Mouse (Mus musculus): ENCODE measurements around the gene Wipf3.

The Wipf3 gene

GRCm38 (mm10) chr6:54432191-54432590 lies 2.8 kb downstream of the Wipf3 start:
- DNase-seq (ENCODE audit: inconsistent ontology term), result no peak

GRCm38 (mm10) chr6:54432806-54433545 lies 3.6 kb downstream of the Wipf3 start:
- no peak for DNase-seq (ENCODE audit: inconsistent ontology term)

DNA sequence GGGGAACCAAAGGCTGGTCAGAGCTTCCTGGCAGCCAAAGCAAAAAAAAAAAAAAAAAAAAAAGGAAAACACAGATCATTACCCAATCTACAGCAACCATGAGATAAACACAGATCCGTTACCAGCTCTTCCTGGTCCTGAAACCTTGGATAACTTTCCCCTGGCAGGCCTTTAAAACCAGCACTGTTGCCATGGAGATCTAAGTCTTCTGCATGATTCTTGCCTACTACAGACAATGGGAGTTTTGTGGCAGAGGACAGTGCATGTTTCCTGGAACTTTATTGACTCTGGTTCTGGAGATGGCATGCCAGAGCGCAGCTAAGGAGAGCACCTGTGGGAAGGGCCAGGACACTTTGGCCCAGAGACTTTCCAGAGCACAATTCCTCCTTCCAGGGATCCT lies 4.8 kb downstream of the Wipf3 start:
- no peak for DNase-seq (ENCODE audit: inconsistent ontology term)

DNA sequence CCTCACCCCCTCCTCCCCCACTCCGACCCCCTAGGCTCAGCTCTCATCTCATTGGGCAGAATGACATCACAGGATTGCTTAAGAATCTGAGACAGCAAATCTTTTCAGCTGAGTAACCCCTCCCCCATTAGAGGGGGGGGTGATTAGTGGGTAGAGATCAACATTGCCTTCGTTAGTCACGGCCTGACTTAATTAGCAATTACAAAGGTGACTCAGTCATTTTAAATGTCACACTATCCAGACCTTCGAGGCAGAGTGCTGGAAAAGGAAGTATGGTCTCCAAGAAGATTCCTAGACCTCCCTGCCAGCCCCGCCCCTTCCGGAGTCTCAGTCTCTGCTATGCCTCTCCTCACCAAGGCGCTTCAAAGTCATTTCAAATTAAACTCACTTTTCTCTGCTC lies 6.3 kb downstream of the Wipf3 start:
- DNase-seq (ENCODE audit: inconsistent ontology term), result peak; percentile 50

GRCm38 (mm10) chr6:54436286-54436685 lies 6.9 kb downstream of the Wipf3 start:
- DNase-seq (ENCODE audit: inconsistent ontology term), result no peak

GRCm38 (mm10) chr6:54438510-54438909 lies 9.1 kb downstream of the Wipf3 start:
- DNase-seq (ENCODE audit: inconsistent ontology term), result no peak

DNA sequence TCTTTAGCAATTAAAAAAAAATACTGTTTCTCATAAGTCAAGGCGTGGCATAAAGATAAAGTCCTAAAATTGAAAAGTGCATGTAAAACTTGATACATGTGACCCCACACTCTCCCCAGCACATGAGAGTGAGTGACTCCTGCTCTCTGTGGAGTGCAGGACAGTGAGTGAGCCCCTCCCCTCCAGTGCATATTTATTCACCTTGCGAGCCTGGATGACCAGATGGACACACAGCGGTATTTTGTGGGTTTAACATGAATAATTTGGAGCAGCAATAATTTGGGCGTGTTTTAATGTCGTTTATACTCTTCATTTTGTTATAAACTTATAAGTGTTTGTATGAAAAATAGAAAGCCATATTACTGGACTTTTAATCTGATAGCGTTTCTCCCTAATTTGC lies 11.3 kb downstream of the Wipf3 start:
- no peak for DNase-seq (ENCODE audit: inconsistent ontology term)

GRCm38 (mm10) chr6:54443657-54444056 lies 14.3 kb downstream of the Wipf3 start:
- no peak for DNase-seq (ENCODE audit: inconsistent ontology term)

GRCm38 (mm10) chr6:54444086-54444485 lies 14.7 kb downstream of the Wipf3 start:
- DNase-seq (ENCODE audit: inconsistent ontology term), result no peak

DNA sequence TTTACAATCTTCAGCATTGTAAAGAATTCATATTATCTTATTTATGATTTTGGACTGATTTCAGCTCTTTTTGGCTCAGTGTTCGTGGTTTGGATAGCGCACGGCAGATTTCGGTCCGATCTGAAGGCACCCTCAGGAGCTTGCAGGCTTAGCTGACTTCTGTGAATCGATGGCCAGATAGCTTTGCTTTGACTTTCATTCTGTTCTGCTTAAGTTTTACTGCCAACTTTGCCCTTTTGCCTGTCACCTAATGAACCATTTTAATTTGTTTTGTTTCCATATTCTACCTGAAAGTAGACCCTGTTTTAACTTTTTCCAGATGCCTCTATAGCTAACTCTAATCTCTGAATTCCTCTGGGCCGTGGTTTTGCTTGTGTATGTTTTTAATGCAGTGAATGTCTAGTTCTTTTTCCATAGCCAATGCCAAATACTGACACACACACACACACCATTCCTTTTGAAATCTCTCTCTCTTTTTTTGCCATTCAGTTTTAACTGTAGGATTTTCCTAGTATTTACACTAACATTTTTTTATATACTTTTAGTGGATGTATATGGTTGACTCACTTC lies 15.9 kb downstream of the Wipf3 start:
- DNase-seq (ENCODE audit: inconsistent ontology term), result no peak

DNA sequence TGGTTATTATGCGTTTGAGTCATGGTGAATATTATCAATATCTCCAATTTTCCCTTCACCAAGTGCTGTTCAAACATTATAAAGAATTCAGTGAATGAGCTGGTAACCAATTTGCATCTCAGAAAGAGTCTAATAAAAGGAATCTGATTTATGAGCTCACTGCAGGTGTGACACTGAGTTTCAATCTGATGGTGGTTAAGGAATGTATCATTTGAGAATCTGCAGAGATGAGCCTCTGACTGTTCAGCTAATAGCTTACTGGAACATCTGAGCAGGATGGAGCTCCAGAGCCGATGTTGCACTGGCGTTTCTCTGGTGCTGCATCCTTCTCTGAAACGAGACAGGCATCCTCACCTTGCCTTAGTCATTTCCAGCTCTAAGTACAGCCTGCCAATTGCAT lies 17.9 kb downstream of the Wipf3 start:
- no peak for DNase-seq (ENCODE audit: inconsistent ontology term)

DNA sequence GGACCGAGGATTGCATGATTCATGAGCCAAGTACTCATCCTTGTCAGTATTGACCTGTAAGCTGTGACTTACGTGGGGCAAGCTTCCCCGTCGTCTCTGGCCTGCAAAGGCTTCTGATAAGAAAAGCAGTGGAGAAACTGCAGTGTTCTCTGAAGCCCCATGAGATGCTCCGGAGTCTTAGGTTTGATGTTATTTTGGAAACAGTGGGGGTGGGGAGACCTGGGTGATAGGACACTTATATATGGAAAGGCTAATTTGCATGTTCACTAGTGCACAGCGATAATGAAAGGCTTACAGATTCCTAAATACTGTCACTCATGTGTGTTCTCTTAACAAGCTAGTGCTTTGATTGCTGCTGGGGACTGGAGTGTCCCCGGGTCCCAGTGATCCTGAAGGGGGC lies 30.3 kb downstream of the Wipf3 start:
- DNase-seq (ENCODE audit: inconsistent ontology term), result no peak

GRCm38 (mm10) chr6:54460172-54460914 lies 30.9 kb downstream of the Wipf3 start:
- no peak for DNase-seq (ENCODE audit: inconsistent ontology term)

DNA sequence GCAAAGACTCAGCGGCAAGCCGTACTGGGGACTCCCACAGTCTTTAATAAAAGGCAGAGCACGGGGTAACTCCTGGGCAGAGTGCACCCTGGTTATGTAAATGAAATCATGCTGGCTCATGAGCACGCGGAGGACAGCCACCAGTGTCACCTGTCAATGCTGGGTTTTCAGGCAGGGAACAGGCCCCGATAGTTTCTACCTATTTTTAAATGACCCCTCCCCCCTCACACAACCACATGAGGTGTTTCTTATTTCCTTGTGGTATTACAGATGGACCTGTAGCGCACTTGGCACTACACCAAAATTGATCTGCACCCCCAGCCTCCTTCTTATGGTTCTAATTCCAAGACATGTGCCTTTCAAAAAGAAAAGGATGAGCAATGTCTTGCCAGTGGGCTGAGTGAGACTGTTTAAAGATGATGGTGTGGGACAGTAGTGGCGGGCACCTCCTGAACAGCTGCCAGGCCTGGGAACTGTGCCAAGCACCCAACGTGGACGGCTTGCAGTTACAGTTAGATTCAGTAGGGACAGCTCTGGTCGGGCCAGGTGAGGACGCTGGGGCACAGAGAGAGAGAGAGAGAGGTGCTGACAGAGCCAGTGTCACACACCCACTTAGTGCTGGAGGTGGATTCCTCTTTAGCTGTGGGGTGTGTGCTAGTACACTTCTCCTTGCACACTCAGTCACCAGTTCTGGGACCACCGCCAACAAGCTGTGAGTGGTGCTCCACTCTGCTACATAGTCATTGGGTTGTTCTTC lies 31.7 kb downstream of the Wipf3 start:
- no peak for DNase-seq (ENCODE audit: inconsistent ontology term)

DNA sequence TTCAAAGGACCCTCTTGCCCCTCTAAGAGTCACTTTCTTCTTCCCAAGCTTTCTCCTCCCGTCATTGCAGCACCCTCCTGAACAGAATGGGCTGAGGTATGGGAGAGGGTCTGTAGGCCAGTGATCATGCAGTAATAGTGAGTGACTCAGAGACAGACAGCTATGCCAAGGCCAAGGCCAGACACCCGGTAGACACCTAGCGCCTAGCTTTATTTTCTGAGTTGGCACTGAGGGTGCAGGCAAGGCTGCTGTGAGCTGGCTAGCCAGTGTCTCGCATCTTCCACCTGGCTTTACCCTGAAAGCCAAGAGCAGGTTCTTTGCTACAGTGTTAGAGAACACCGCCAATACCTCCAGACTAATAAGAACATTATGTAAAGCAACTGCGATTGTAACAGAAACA lies 33.4 kb downstream of the Wipf3 start:
- no peak for DNase-seq (ENCODE audit: inconsistent ontology term)

DNA sequence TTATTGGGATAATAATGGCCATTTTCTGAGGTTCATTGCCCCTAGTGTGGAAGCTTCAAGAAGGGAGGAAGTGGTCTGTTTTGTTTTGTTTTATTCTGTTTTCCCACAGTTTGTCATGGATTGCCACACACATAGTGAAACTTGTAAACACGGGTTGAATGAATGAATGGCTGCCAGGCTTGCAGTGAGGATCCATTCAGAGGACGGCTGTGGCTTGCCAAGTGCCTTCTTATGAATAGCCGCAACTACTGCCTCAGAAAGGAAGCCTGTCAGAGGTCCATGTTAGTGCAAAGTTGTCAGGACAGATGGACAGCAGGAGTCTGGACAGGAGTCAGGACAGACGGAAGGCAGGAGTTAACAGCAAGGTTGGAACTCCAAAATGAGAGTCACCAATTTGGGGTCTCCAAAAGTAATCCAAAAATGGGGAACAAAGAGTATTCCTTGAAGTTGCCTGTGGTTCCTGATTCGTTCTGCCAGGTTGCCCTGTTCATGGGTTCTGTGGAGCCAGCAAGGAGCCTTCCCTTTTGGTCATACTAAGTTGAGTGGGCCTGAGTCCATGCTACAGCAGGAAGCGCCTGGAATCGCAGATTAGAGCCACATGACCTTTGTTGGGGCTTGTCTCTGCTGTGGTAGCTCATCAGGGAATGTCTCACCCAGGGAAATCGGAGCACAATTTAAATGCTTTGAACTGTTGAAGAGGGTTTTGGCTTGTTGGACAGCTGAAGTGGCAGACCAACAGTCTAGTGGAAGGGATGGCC lies 34.5 kb downstream of the Wipf3 start:
- DNase-seq (ENCODE audit: inconsistent ontology term), result peak; percentile 72

GRCm38 (mm10) chr6:54464926-54465325 lies 35.5 kb downstream of the Wipf3 start:
- no peak for DNase-seq (ENCODE audit: inconsistent ontology term)

DNA sequence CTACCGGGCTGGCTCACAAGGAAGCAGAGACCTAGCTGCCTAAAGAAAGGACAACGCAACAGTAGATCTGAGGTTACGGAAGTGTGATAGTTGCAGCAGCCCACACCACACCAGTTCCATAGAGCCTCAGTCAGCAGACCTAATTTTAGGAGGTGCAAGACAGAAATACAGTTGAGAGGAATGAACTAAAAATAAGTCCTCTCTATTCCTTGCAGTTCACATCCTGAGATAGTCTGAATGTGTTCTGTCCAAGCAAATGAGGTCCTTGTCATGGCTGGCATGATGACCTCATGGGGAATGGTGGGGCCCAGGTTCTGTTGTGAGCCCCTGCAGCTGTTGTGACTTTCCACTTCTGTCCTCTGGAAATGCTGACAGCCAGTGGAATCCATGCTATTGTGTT lies 38.0 kb downstream of the Wipf3 start:
- DNase-seq (ENCODE audit: inconsistent ontology term), result no peak

- DNase-seq (ENCODE audit: inconsistent ontology term), result no peak
Measured at GRCm38 (mm10) chr6:54471866-54472265, 42.5 kb downstream of the Wipf3 start.

- DNase-seq (ENCODE audit: inconsistent ontology term), result peak; percentile 51
Measured at GRCm38 (mm10) chr6:54472846-54473715, 43.7 kb downstream of the Wipf3 start.
